Mouse (Mus musculus) heart, postnatal 0 days (tissue): ENCODE results near the gene Galnt17. TPM values are rescaled to one million over a fixed set of nuclear protein-coding genes. Genes with fewer than 3 reads are reported as not detected.

Source experiments
- ATAC-seq: fragments of 200-750 bp; cut with Nextera tagmentation; 2 replicates; pipeline ENCODE4 v1.8.0; 2017; ENCODE audit warnings: low read depth, moderate number of reproducible peaks, moderate library complexity; ENCODE audit not compliant: insufficient read depth
- DNase-seq: peaks from one replicate; pipeline ENCODE4 v3.0.0-alpha.2; 2016; ENCODE audit warnings: low spot score
- H3K27ac ChIP-seq: fragments of 300-500 bp; sonication (generic); 2 replicates; pipeline ENCODE4 v1.5.1; 2014; ENCODE audit warnings: low read depth, mild to moderate bottlenecking
- H3K27me3 ChIP-seq: fragments of 300-500 bp; sonication (generic); 2 replicates; pipeline ENCODE4 v1.6.1; 2014; ENCODE audit warnings: low read length, mixed read lengths; ENCODE audit not compliant: control insufficient read depth, insufficient read depth
- H3K36me3 ChIP-seq: fragments of 300-500 bp; sonication (generic); replicated peaks from 2 replicates; pipeline ENCODE4 v1.6.1; 2014; ENCODE audit warnings: low read length, mixed read lengths; ENCODE audit not compliant: control insufficient read depth, insufficient read depth
- H3K4me1 ChIP-seq: fragments of 300-500 bp; sonication (generic); 2 replicates; pipeline ENCODE4 v1.6.1; 2014; ENCODE audit warnings: antibody characterized with exemption; ENCODE audit not compliant: control insufficient read depth, insufficient read depth
- H3K4me2 ChIP-seq: fragments of 300-500 bp; sonication (generic); 2 replicates; pipeline ENCODE4 v1.6.1; 2014; ENCODE audit warnings: low read depth, mild to moderate bottlenecking, low read length, moderate library complexity
- H3K4me3 ChIP-seq: fragments of 300-500 bp; sonication (generic); 2 replicates; pipeline ENCODE4 v1.5.1; 2014; ENCODE audit warnings: low read depth, low read length
- H3K9ac ChIP-seq: fragments of 300-500 bp; sonication (generic); replicated peaks from 2 replicates; pipeline ENCODE4 v1.6.1; 2014; ENCODE audit warnings: low read depth, low read length, mixed read lengths
- H3K9me3 ChIP-seq: fragments of 300-500 bp; sonication (generic); replicated peaks from 2 replicates; pipeline ENCODE4 v1.6.1; 2016; ENCODE audit warnings: low read length; ENCODE audit not compliant: control insufficient read depth
- CTCF ChIP-seq: IDR thresholded peaks from 2 replicates; pipeline ENCODE4 v1.5.1; 2016; ENCODE audit warnings: antibody characterized with exemption, control low read depth, low read depth
- EP300 ChIP-seq: IDR thresholded peaks from 2 replicates; pipeline ENCODE4 v1.6.1; 2016; ENCODE audit warnings: antibody characterized with exemption, low read depth
- WGBS: fragments of 180-500 bp; shearing (Covaris S2); extraction: QIAGEN DNeasy Blood & Tissue Kit; methylation state at CpG from one replicate; pipeline ENCODE4 v1.1.7; 2014; 5-methylcytosine and 5-hydroxymethylcytosine counted together
- polyA plus RNA-seq: library from polyadenylated mRNA; unstranded; fragments of >200 nt; fragmentation: Nextera tagmentation; extraction: Ambion mirVana; gene quantifications from 2 replicates; pipeline ENCODE4 v1.2.1, GENCODE M21; 2015
- total RNA-seq: library from RNA; depleted of rRNA; stranded (reverse); fragments of >200 nt; gene quantifications from 2 replicates; pipeline ENCODE4 v1.2.3, GENCODE M21; 2014; ENCODE audit warnings: low replicate concordance

Gene Galnt17
- total and polyA plus RNA-seq, 2 experiments from 2014 or later, result 0.30 to 3.2 TPM

DNA sequence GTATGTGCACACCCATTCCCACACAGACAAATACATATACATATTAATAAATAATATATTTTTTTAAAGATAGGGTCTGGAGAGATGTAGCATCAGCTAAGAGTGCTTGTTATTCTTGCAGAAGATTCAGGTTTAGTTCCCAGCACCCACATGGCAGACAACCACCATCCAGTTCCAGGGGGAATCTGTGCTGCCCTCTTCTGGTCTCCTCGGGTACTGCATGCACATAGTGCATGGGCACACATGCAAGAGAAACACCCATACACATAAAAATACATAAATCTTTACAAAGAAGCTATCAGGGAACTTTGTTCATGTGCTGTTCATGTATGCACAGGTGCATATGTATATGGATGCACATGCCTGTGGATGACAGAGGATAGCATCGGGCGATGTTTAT, 412.3 kb downstream of the Galnt17 start:
- H3K9ac ChIP-seq, result no peak overlapping the region
- DNase-seq (no peak), ATAC-seq (no peak)
- WGBS, result 84% methylated on average over 3 of the region's 3 CpGs
- no peaks in the 10 kb centered on the region for H3K4me1 ChIP-seq
- no peaks in the 10 kb centered on the region for H3K27me3 ChIP-seq
- H3K4me2 ChIP-seq, result no peak overlapping the region
- H3K27ac ChIP-seq, result no peak overlapping the region
- TF ChIP-seq CTCF (no peak), EP300 (no peak)
- no peaks in the 10 kb centered on the region; the same call in 1 of the 2 replicates for H3K9me3 ChIP-seq
- H3K36me3 ChIP-seq, result no peaks in the 10 kb centered on the region
- H3K4me3 ChIP-seq, result no peak overlapping the region

- Histone ChIP-seq H3K9me3 (no peaks in the 10 kb centered on the region; the same call in 1 of the 2 replicates), H3K27me3 (no peaks in the 10 kb centered on the region), H3K4me2 (no peak overlapping the region), H3K9ac (no peak overlapping the region), H3K4me3 (no peak overlapping the region), H3K36me3 (no peaks in the 10 kb centered on the region), H3K27ac (no peak overlapping the region), H3K4me1 (no peaks in the 10 kb centered on the region)
- TF ChIP-seq EP300, result no peak
- no peak for TF ChIP-seq CTCF
- ATAC-seq (no peak), DNase-seq (no peak)
- WGBS, result 73% methylated on average over 5 of the region's 5 CpGs
Measured at GRCm38 (mm10) chr5:130891735-130892134, 416.6 kb downstream of the Galnt17 start.

- no peak for ATAC-seq
- no peak for DNase-seq
- 85% methylated on average over 5 of the region's 5 CpGs for WGBS
- no peak for TF ChIP-seq EP300
- TF ChIP-seq CTCF, result no peak
- Histone ChIP-seq H3K4me1 (no peaks in the 10 kb centered on the region), H3K27ac (no peak overlapping the region), H3K9me3 (0 out of 2 replicates have a peak, but pooled peaks cover 7% of the 10 kb centered on the region), H3K36me3 (no peaks in the 10 kb centered on the region), H3K27me3 (no peaks in the 10 kb centered on the region), H3K4me3 (no peak overlapping the region), H3K4me2 (no peak overlapping the region), H3K9ac (no peak overlapping the region)
Measured at GRCm38 (mm10) chr5:130880331-130880730, 428.0 kb downstream of the Galnt17 start.

GRCm38 (mm10) chr5:130875391-130875790, 432.9 kb downstream of the Galnt17 start:
- H3K36me3 ChIP-seq, result no peaks in the 10 kb centered on the region
- DNase-seq (no peak), ATAC-seq (no peak)
- H3K27ac ChIP-seq, result no peak overlapping the region
- no peaks in the 10 kb centered on the region for H3K27me3 ChIP-seq
- no peak overlapping the region for H3K9ac ChIP-seq
- H3K4me2 ChIP-seq, result no peak overlapping the region
- 86% methylated on average over 3 of the region's 3 CpGs for WGBS
- TF ChIP-seq EP300, result no peak
- TF ChIP-seq CTCF, result no peak
- no peaks in the 10 kb centered on the region for H3K4me1 ChIP-seq
- 0 out of 2 replicates have a peak, but pooled peaks cover 7% of the 10 kb centered on the region for H3K9me3 ChIP-seq
- no peak overlapping the region for H3K4me3 ChIP-seq

DNA sequence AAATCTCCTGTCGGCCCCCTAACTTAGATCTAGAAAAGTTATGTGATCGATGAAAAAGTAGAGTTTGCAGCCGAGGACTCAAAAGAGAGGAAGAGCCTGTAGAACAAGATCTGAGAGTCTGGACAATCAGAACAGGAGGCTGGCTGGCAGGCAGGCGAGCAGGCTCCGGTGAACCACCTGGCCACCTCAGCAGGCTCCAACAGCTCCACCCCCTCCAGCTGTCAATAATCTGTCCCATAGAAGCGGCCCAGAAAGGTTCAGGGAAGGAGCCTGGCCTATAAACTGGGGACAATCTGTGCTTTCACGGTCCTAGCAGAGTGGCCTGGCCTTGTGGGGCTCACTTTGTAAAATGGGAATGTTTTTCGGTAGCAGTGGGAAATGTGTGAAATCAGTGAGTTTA, 437.2 kb downstream of the Galnt17 start:
- no peak for ATAC-seq
- Histone ChIP-seq H3K4me1 (no peaks in the 10 kb centered on the region), H3K4me3 (no peak overlapping the region), H3K36me3 (no peaks in the 10 kb centered on the region), H3K27me3 (no peaks in the 10 kb centered on the region), H3K9me3 (no peaks in the 10 kb centered on the region), H3K4me2 (no peak overlapping the region), H3K9ac (no peak overlapping the region), H3K27ac (no peak overlapping the region)
- TF ChIP-seq EP300 (no peak), CTCF (no peak)
- 44% methylated on average over 8 of the region's 8 CpGs for WGBS
- no peak for DNase-seq

- Histone ChIP-seq H3K9me3 (no peaks in the 10 kb centered on the region), H3K4me2 (no peak overlapping the region), H3K36me3 (no peaks in the 10 kb centered on the region), H3K27me3 (no peaks in the 10 kb centered on the region), H3K4me3 (no peak overlapping the region), H3K27ac (no peak overlapping the region), H3K9ac (no peak overlapping the region), H3K4me1 (no peaks in the 10 kb centered on the region)
- 67% methylated on average over 1 of the region's 1 CpGs for WGBS
- DNase-seq (no peak), ATAC-seq (no peak)
- TF ChIP-seq CTCF (no peak), EP300 (no peak)
Measured at GRCm38 (mm10) chr5:130869869-130870268, 438.4 kb downstream of the Galnt17 start.
